Mouse (Mus musculus): Measurements from ENCODE around the gene Gprin1. TPM values are rescaled to one million over a fixed set of nuclear protein-coding genes. Genes with fewer than 3 reads are reported as not detected.

Gene Gprin1
- polyA plus RNA-seq, 2 experiments, result 0.01 to 0.03 TPM

GRCm38 (mm10) chr13:54690151-54690740 is 59.4 kb downstream of the Gprin1 start:
- no peak for ATAC-seq (ENCODE audit: insufficient read depth)

GRCm38 (mm10) chr13:54687575-54688424 is 61.9 kb downstream of the Gprin1 start:
- H3K4me3 ChIP-seq (ENCODE audit: insufficient read depth in 1 of 2, low read depth in 2 of 2, low read length in 2 of 2), result peak overlapping the region; percentile 71 to 92
- H3K9ac ChIP-seq (replicated peaks), result peak overlapping the region; percentile 82
- H3K36me3 ChIP-seq (replicated peaks; ENCODE audit: control insufficient read depth, insufficient read depth, low read depth), result peaks cover 12% of the 10 kb centered on the region
- peak overlapping the region; percentile 83 for H3K27ac ChIP-seq
- DNase-seq (ENCODE audit: low read depth in 3 of 3, low spot score in 3 of 3) (peak; percentile 89 to 92 (median 90)), ATAC-seq (ENCODE audit: insufficient read depth) (peak; percentile 83)
- no peaks in the 10 kb centered on the region for H3K9me3 ChIP-seq (ENCODE audit: control insufficient read depth, low read length)
- no peak for TF ChIP-seq CTCF (IDR thresholded peaks at IDR 0.05; ENCODE audit: low read depth)
- TF ChIP-seq EP300 (IDR thresholded peaks at IDR 0.05; ENCODE audit: low read depth), result no peak
- peak overlapping the region; percentile 99 for H3K4me2 ChIP-seq (ENCODE audit: low read depth)
- H3K4me1 ChIP-seq (replicated peaks; ENCODE audit: control insufficient read depth in 2 of 2, insufficient read depth in 2 of 2, low read length in 1 of 2), result peaks cover 37 to 38% of the 10 kb centered on the region in 2 experiments
- WGBS (ENCODE audit: insufficient replicate concordance), result under 1% methylated on average over 76 of the region's 82 CpGs
- no peaks in the 10 kb centered on the region for H3K27me3 ChIP-seq (ENCODE audit: control insufficient read depth, insufficient read depth, low read length)

More at GRCm38 (mm10) chr13:54690151-54690740, 59.4 kb downstream of the Gprin1 start:
- H3K9me3 ChIP-seq (ENCODE audit: control insufficient read depth, low read length), result no peaks in the 10 kb centered on the region
- WGBS (ENCODE audit: insufficient replicate concordance), result 81% methylated on average over 8 of the region's 8 CpGs
- H3K4me1 ChIP-seq (replicated peaks; ENCODE audit: control insufficient read depth in 2 of 2, insufficient read depth in 2 of 2, low read length in 1 of 2), result peaks cover 34 to 38% of the 10 kb centered on the region in 2 experiments
- no peak overlapping the region for H3K27ac ChIP-seq
- no peak overlapping the region for H3K4me3 ChIP-seq (ENCODE audit: insufficient read depth in 1 of 2, low read depth in 2 of 2, low read length in 2 of 2)
- H3K4me2 ChIP-seq (ENCODE audit: low read depth), result no peak overlapping the region
- no peak overlapping the region for H3K9ac ChIP-seq (replicated peaks)
- no peaks in the 10 kb centered on the region for H3K27me3 ChIP-seq (ENCODE audit: control insufficient read depth, insufficient read depth, low read length)
- no peak for TF ChIP-seq EP300 (IDR thresholded peaks at IDR 0.05; ENCODE audit: low read depth)
- TF ChIP-seq CTCF (IDR thresholded peaks at IDR 0.05; ENCODE audit: low read depth), result no peak
- DNase-seq (ENCODE audit: low read depth in 3 of 3, low spot score in 3 of 3), result no peak
- no peaks in the 10 kb centered on the region for H3K36me3 ChIP-seq (replicated peaks; ENCODE audit: control insufficient read depth, insufficient read depth, low read depth)

- Histone ChIP-seq H3K27me3 (ENCODE audit: control insufficient read depth, insufficient read depth, low read length) (no peaks in the 10 kb centered on the region), H3K9me3 (ENCODE audit: control insufficient read depth, low read length) (no peaks in the 10 kb centered on the region), H3K4me3 (ENCODE audit: insufficient read depth in 1 of 2, low read depth in 2 of 2, low read length in 2 of 2) (peak overlapping the region; percentile 71 to 91), H3K9ac (replicated peaks) (peak overlapping the region; percentile 82), H3K4me1 (replicated peaks; ENCODE audit: control insufficient read depth in 2 of 2, insufficient read depth in 2 of 2, low read length in 1 of 2) (peaks cover 30 to 31% of the 10 kb centered on the region in 2 experiments), H3K36me3 (replicated peaks; ENCODE audit: control insufficient read depth, insufficient read depth, low read depth) (peaks cover 19% of the 10 kb centered on the region), H3K4me2 (ENCODE audit: low read depth) (peak overlapping the region; percentile 99), H3K27ac (peak overlapping the region; percentile 51)
- TF ChIP-seq EP300 (IDR thresholded peaks at IDR 0.05; ENCODE audit: low read depth) (no peak), CTCF (IDR thresholded peaks at IDR 0.05; ENCODE audit: low read depth) (no peak)
- ATAC-seq (ENCODE audit: insufficient read depth) (peak; percentile 31), DNase-seq (ENCODE audit: low read depth in 3 of 3, low spot score in 3 of 3) (peak in 1 of 3 experiments; percentile 48)
- WGBS (ENCODE audit: insufficient replicate concordance), result 0% methylated on average over 35 of the region's 35 CpGs
These were observed 62.6 kb downstream of the Gprin1 start for GRCm38 (mm10) chr13:54687096-54687495.

Other genes with a start within 250 kb of the Gprin1 start
- 2.5 and 2.8 TPM in 2 replicates for gene Simc1, start 246.1 kb downstream of the Gprin1 start, polyA plus RNA-seq (2012; rRNA removed)
- 1.5 and 2.0 TPM in 2 replicates for gene Simc1, start 246.1 kb downstream of the Gprin1 start, polyA plus RNA-seq (2014; fragmentation: Nextera tagmentation; extraction: Ambion mirVana)
- 22.2 TPM in 2 replicates for gene 4833439L19Rik, start 184.4 kb downstream of the Gprin1 start, polyA plus RNA-seq (2012; rRNA removed)
- gene 4833439L19Rik, start 184.4 kb downstream of the Gprin1 start, polyA plus RNA-seq (2014; fragmentation: Nextera tagmentation; extraction: Ambion mirVana), result 36.1 and 45.1 TPM in 2 replicates
- gene Arl10, start 174.9 kb downstream of the Gprin1 start, polyA plus RNA-seq (2012; rRNA removed), result 5.6 and 6.8 TPM in 2 replicates
- 4.2 and 4.9 TPM in 2 replicates for gene Arl10, start 174.9 kb downstream of the Gprin1 start, polyA plus RNA-seq (2014; fragmentation: Nextera tagmentation; extraction: Ambion mirVana)
- gene Nop16, start 159.8 kb downstream of the Gprin1 start, polyA plus RNA-seq (2012; rRNA removed), result 16.6 and 26.3 TPM in 2 replicates
- 20.6 and 25.9 TPM in 2 replicates for gene Nop16, start 159.8 kb downstream of the Gprin1 start, polyA plus RNA-seq (2014; fragmentation: Nextera tagmentation; extraction: Ambion mirVana)
- 55.7 and 57.7 TPM in 2 replicates for gene Higd2a, start 159.7 kb downstream of the Gprin1 start, polyA plus RNA-seq (2012; rRNA removed)
- 112 and 113 TPM in 2 replicates for gene Higd2a, start 159.7 kb downstream of the Gprin1 start, polyA plus RNA-seq (2014; fragmentation: Nextera tagmentation; extraction: Ambion mirVana)
- gene Cltb, start 138.5 kb downstream of the Gprin1 start, polyA plus RNA-seq (2012; rRNA removed), result 11.1 and 15.2 TPM in 2 replicates
- gene Cltb, start 138.5 kb downstream of the Gprin1 start, polyA plus RNA-seq (2014; fragmentation: Nextera tagmentation; extraction: Ambion mirVana), result 30.6 and 33.3 TPM in 2 replicates
- 9.5 and 11.0 TPM in 2 replicates for gene Faf2, start 128.1 kb downstream of the Gprin1 start, polyA plus RNA-seq (2012; rRNA removed)
- gene Faf2, start 128.1 kb downstream of the Gprin1 start, polyA plus RNA-seq (2014; fragmentation: Nextera tagmentation; extraction: Ambion mirVana), result 31.2 and 36.9 TPM in 2 replicates
- gene Rnf44, start 56.0 kb downstream of the Gprin1 start, polyA plus RNA-seq (2012; rRNA removed), result 26.5 and 31.7 TPM in 2 replicates
- gene Rnf44, start 56.0 kb downstream of the Gprin1 start, polyA plus RNA-seq (2014; fragmentation: Nextera tagmentation; extraction: Ambion mirVana), result 25.3 and 33.1 TPM in 2 replicates
- gene Cdhr2, start 48.4 kb downstream of the Gprin1 start, polyA plus RNA-seq (2012; rRNA removed), result 6.6 and 7.6 TPM in 2 replicates
- gene Cdhr2, start 48.4 kb downstream of the Gprin1 start, polyA plus RNA-seq (2014; fragmentation: Nextera tagmentation; extraction: Ambion mirVana), result 8.6 and 8.9 TPM in 2 replicates
- 0.02 and 0.06 TPM in 2 replicates for gene Sncb, start 16.7 kb upstream of the Gprin1 start, polyA plus RNA-seq (2012; rRNA removed)
- gene Sncb, start 16.7 kb upstream of the Gprin1 start, polyA plus RNA-seq (2014; fragmentation: Nextera tagmentation; extraction: Ambion mirVana), result not detected in 2 replicates
- gene Eif4e1b, start 34.1 kb upstream of the Gprin1 start, polyA plus RNA-seq (2012; rRNA removed), result not detected in 2 replicates
- gene Eif4e1b, start 34.1 kb upstream of the Gprin1 start, polyA plus RNA-seq (2014; fragmentation: Nextera tagmentation; extraction: Ambion mirVana), result not detected in 2 replicates
- gene Tspan17, start 39.5 kb upstream of the Gprin1 start, polyA plus RNA-seq (2012; rRNA removed), result 0.28 and 0.47 TPM in 2 replicates
- 0.58 and 0.99 TPM in 2 replicates for gene Tspan17, start 39.5 kb upstream of the Gprin1 start, polyA plus RNA-seq (2014; fragmentation: Nextera tagmentation; extraction: Ambion mirVana)
- 0.37 and 0.56 TPM in 2 replicates for gene Unc5a, start 199.5 kb upstream of the Gprin1 start, polyA plus RNA-seq (2012; rRNA removed)
- 0.43 and 0.72 TPM in 2 replicates for gene Unc5a, start 199.5 kb upstream of the Gprin1 start, polyA plus RNA-seq (2014; fragmentation: Nextera tagmentation; extraction: Ambion mirVana)